Comparison of ENCODE assay signal across 9 mouse cellular contexts in genomic region chr5:20967942-20968341, GRCm38 (mm10). TPM values are rescaled to one million over a fixed set of nuclear protein-coding genes. Genes with fewer than 3 reads are reported as not detected.
DNase-seq lines count a peak whose midpoint lies in the region; ATAC-seq and TF ChIP-seq lines count a peak whose summit lies in the region.
"Had no signal": no experiment of that assay in that cellular context is flagged by ENCODE, and none has a peak within 500 bp of the region (broad histone marks: within the 10 kb centered on the region; RNA-seq: fewer than 3 reads in every experiment).

No protein-coding gene starts in this region.

- H3K36me3 ChIP-seq in forebrain, embryonic 15.5 days: no peaks in the 10 kb centered on the region
- no peaks in the 10 kb centered on the region for H3K36me3 ChIP-seq in forebrain, embryonic 11.5 days (ENCODE audit: control insufficient read depth, insufficient read depth, low read length)
- H3K36me3 ChIP-seq in heart, postnatal 0 days (replicated peaks; ENCODE audit: control insufficient read depth, insufficient read depth, low read length): no peaks in the 10 kb centered on the region
- H3K36me3 ChIP-seq in liver, embryonic 12.5 days: no peaks in the 10 kb centered on the region

- no peak overlapping the region for H3K4me2 ChIP-seq in forebrain, embryonic 15.5 days (replicated peaks)
- no peak overlapping the region for H3K4me2 ChIP-seq in forebrain, embryonic 11.5 days (ENCODE audit: low read depth, low read length, severe bottlenecking)
- H3K4me2 ChIP-seq in heart, postnatal 0 days (ENCODE audit: low read depth, low read length): peak overlapping the region; percentile 10; the same call in 1 of the 2 replicates
- no peak overlapping the region for H3K4me2 ChIP-seq in liver, embryonic 12.5 days

- H3K9me3 ChIP-seq in forebrain, embryonic 15.5 days: no peaks in the 10 kb centered on the region
- H3K9me3 ChIP-seq in forebrain, embryonic 11.5 days (ENCODE audit: control insufficient read depth, low read length): no peaks in the 10 kb centered on the region
- H3K9me3 ChIP-seq in heart, postnatal 0 days (replicated peaks; ENCODE audit: control insufficient read depth, low read length): no peaks in the 10 kb centered on the region
- H3K9me3 ChIP-seq in liver, embryonic 12.5 days (replicated peaks): no peaks in the 10 kb centered on the region

- H3K4me3 ChIP-seq in forebrain, embryonic 15.5 days: no peak overlapping the region
- no peak overlapping the region for H3K4me3 ChIP-seq in forebrain, embryonic 11.5 days (ENCODE audit: low read depth, low read length)
- no peak overlapping the region for H3K4me3 ChIP-seq in heart, postnatal 0 days (ENCODE audit: low read depth, low read length)
- no peak overlapping the region for H3K4me3 ChIP-seq in liver, embryonic 12.5 days

- intact Hi-C loops in left cerebral cortex, postnatal 4 days (cut with DNase I): no loop called here

- 45% methylated on average over 4 of the region's 4 CpGs for WGBS in forebrain, embryonic 15.5 days
- WGBS in forebrain, embryonic 11.5 days: 57% methylated on average over 4 of the region's 4 CpGs
- 16% methylated on average over 4 of the region's 4 CpGs for WGBS in heart, postnatal 0 days
- 14% methylated on average over 4 of the region's 4 CpGs for WGBS in liver, embryonic 12.5 days (ENCODE audit: insufficient replicate concordance)

- no peak for TF ChIP-seq EP300 in heart, postnatal 0 days (IDR thresholded peaks at IDR 0.05; ENCODE audit: low read depth)

- H3K9ac ChIP-seq in forebrain, embryonic 15.5 days (replicated peaks): no peak overlapping the region
- no peak overlapping the region for H3K9ac ChIP-seq in forebrain, embryonic 11.5 days (ENCODE audit: low read length)
- H3K9ac ChIP-seq in heart, postnatal 0 days (replicated peaks; ENCODE audit: low read depth, low read length): no peak overlapping the region
- no peak overlapping the region for H3K9ac ChIP-seq in liver, embryonic 12.5 days

- H3K27ac ChIP-seq in forebrain, embryonic 15.5 days (replicated peaks): no peak overlapping the region
- H3K27ac ChIP-seq in forebrain, embryonic 11.5 days (ENCODE audit: low read depth, low read length): no peak overlapping the region
- H3K27ac ChIP-seq in heart, postnatal 0 days (ENCODE audit: low read depth): peak overlapping the region; percentile 58
- no peak overlapping the region for H3K27ac ChIP-seq in liver, embryonic 12.5 days

- DNase-seq in forebrain, embryonic 11.5 days (ENCODE audit: low spot score): no peak
- DNase-seq in A20 (ENCODE audit: low read depth, low spot score): peak; percentile 90
- DNase-seq in heart, postnatal 0 days (ENCODE audit: low spot score): peak; percentile 30
- DNase-seq in left cerebral cortex, postnatal 4 days: no peak
- DNase-seq in thymus, postnatal 14 days: no peak
- DNase-seq in layer of hippocampus, adult 8-10 months (ENCODE audit: low spot score in 2 of 2): no peak

- ATAC-seq in forebrain, embryonic 15.5 days (replicated peaks): peak; percentile 68
- no peak for ATAC-seq in forebrain, embryonic 11.5 days (replicated peaks; ENCODE audit: low FRiP score)
- peak; percentile 80 for ATAC-seq in heart, postnatal 0 days (ENCODE audit: insufficient read depth, low read depth)
- ATAC-seq in liver, embryonic 12.5 days: peak; percentile 59
- ATAC-seq: inflammation-experienced regulatory T-cells, adult 6 months had no signal

- TF ChIP-seq CTCF in heart, postnatal 0 days (IDR thresholded peaks at IDR 0.05; ENCODE audit: low read depth): no peak

- no peaks in the 10 kb centered on the region for H3K27me3 ChIP-seq in forebrain, embryonic 15.5 days
- H3K27me3 ChIP-seq in forebrain, embryonic 11.5 days (ENCODE audit: control insufficient read depth, insufficient read depth, low read length): no peaks in the 10 kb centered on the region
- no peaks in the 10 kb centered on the region for H3K27me3 ChIP-seq in heart, postnatal 0 days (ENCODE audit: control insufficient read depth, insufficient read depth, low read length)
- no peaks in the 10 kb centered on the region for H3K27me3 ChIP-seq in liver, embryonic 12.5 days (replicated peaks)

- peaks cover 12% of the 10 kb centered on the region; the same call in 1 of the 2 replicates for H3K4me1 ChIP-seq in forebrain, embryonic 15.5 days
- H3K4me1 ChIP-seq in forebrain, embryonic 11.5 days (replicated peaks; ENCODE audit: control insufficient read depth, insufficient read depth, low read length): no peaks in the 10 kb centered on the region
- H3K4me1 ChIP-seq in heart, postnatal 0 days (ENCODE audit: control insufficient read depth, insufficient read depth): no peaks in the 10 kb centered on the region; the same call in 1 of the 2 replicates
- peaks cover 11% of the 10 kb centered on the region for H3K4me1 ChIP-seq in liver, embryonic 12.5 days

RNA-seq across cellular contexts. Expression of gene Rsbn1l, which starts 11.7 kb away (rescaled TPM):
- polyA plus RNA-seq in forebrain, embryonic 15.5 days (2015; fragmentation: Nextera tagmentation; extraction: Ambion mirVana): 5.5 and 5.9 TPM in 2 replicates
- polyA plus RNA-seq in forebrain, embryonic 11.5 days (2014; fragmentation: Nextera tagmentation; extraction: Ambion mirVana): 7.2 and 8.3 TPM in 2 replicates
- 8.5 and 9.1 TPM in 2 replicates for total RNA-seq in heart, postnatal 0 days (2014; rRNA removed; ENCODE audit: low replicate concordance)
- 9.2 and 9.4 TPM in 2 replicates for polyA plus RNA-seq in heart, postnatal 0 days (2015; fragmentation: Nextera tagmentation; extraction: Ambion mirVana)
- polyA plus RNA-seq in liver, embryonic 12.5 days (2016; fragmentation: Nextera tagmentation; extraction: Ambion mirVana): 6.4 and 6.6 TPM in 2 replicates
- total RNA-seq in left cerebral cortex, postnatal 4 days (2021): 10 to 100 TPM; 14.5 to 14.8 TPM
- total RNA-seq in layer of hippocampus, adult 8-10 months (2022): 10 to 100 TPM; 19.5 to 22.1 (median 20.8) TPM

Comparison
In these comparisons a context has a peak if more than half of its experiments do, and no peak if none do; other contexts are left out.
1. DNase-seq: peak in A20 (single experiment) and heart, postnatal 0 days (single experiment); none in forebrain, embryonic 11.5 days (single experiment), left cerebral cortex, postnatal 4 days (single experiment), thymus, postnatal 14 days (single experiment) and layer of hippocampus, adult 8-10 months (0 of 2).